Mouse (Mus musculus) brain, adult 10 weeks (tissue): Measurements from ENCODE around the gene Gdap2. TPM values are rescaled to one million over a fixed set of nuclear protein-coding genes. Genes with fewer than 3 reads are reported as not detected.

ENCODE experiments used
- polyA plus RNA-seq: library from polyadenylated mRNA; stranded (reverse); fragments of 350-450 nt; fragmentation: Illumina TruSeq; extraction: RNeasy Lipid Tissue Mini Kit (QIAGEN cat#74804); gene quantifications from one replicate; pipeline ENCODE4 v1.2.3, GENCODE M21; 2015; ENCODE audit warnings: low read depth, low replicate concordance

The Gdap2 gene
- polyA plus RNA-seq, result 31.5 TPM

GRCm38 (mm10) chr3:100162315-100163105 lies at the start of gene Gdap2, which contains the start of gene Wdr3:
Gene Gdap2, plus strand, starts transcription at chr3:100162381.
Gene Wdr3, minus strand, starts transcription at chr3:100162407.

Other genes starting within 250 kb of the Gdap2 start
- 17.2 TPM for gene Wdr3, start within 50 bp of the Gdap2 start, polyA plus RNA-seq